Mouse (Mus musculus) right cerebral cortex, postnatal 4 days (tissue): Measurements from ENCODE around the gene Safb2.

ENCODE experiments used
- DNase-seq: peaks from one replicate; pipeline ENCODE4 v3.0.0-alpha.2; 2022

Gene Safb2

GRCm38 (mm10) chr17:56558448-56558847 is 25.9 kb downstream of the Safb2 start:
- peak; percentile 78 for DNase-seq

DNA sequence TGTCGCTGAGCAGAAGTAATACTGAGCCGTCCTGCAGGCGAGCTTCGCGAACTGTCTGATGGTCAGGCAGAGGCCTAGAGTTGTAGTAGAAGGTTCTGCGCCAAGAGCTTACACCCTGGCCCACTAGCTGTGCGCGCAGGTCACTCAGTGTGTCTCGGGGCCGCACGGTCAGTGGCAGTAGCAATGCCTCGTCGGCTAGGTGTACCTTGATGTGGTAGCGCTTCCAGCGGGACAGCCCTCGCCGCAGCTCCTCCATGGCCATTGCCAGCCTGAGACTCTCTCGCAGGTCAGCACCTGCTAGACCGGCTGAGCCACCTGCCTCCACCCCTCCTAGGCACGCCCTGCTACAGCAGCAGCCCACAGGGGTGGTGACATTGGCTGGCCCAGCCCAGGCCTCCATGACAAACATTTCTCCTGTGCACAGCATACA is 30.2 kb downstream of the Safb2 start, which contains the start of gene Gm20219:
Gene Gm20219, minus strand, starts transcription at position 266 of the 430 bp plus-strand sequence.
- DNase-seq: no peak

- DNase-seq: peak; percentile 73
Observed at GRCm38 (mm10) chr17:56552781-56553363, 31.5 kb downstream of the Safb2 start.

DNA sequence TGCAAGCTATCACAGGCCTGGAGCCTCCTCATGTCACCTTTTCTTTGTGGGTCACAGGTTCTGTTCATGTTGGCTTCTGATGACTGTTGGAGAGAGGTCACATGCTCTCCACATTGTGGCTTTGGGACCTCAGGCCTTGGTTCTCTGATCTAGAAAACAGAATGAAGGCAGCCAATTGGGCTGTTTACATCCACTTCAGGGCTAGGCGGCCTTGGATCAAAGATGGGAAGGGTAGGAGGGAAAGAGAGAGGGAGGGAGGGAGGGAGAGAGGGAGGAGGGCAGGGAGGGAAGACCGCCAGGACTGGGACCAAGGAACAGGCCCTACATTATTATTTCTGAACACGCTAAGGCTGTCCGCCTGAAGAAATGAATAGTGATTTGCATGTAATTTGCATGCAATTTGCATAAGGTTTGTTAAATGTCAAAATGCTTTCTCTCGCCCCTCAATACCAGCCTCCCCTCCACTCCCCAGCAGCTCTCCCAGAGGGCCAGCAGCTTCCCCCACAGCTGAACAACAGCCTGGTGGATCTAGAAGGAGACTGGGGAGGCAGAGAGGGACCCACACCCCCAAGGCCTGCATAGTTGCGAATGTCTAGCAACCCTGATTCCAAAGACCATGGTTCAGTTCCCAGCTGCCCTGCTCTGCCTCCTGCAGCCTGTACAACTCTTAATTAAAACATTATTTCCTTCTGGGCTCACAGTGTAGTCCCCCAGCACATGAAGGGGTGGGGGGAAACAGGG is 32.4 kb downstream of the Safb2 start:
- DNase-seq: peak; percentile 33

DNA sequence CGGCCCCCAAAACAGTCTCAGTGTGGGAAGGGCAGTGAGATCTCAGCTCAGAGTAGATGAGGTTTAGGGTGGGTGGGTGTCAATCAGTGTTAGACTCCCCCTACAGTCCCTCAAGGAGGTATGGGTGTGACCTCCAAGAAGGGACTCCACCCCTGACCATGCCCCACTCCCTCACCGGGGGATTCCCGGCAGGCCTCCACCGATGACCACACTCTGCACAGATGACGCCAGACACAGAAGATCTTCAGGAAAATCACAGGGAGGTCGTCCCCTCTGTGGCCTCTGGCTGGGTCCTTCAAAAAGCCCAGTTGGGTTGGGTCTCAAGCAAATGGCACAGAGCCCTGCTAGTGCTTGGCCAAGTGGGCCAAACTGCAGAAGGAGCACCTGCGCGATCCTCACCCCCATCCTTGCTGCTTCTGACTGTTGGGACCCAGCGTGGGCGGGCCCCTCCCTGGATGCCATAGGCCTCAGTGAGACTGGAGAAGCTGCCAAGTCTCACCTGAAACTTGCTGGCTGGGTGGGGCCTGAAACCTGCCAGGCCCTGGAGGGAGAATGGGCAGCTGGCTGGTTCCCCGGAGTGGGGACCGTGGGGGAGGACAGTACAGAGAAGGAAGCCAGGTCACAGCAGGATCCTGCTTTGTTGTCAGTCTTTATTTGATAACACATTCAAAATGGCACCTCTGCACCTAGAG is 33.5 kb downstream of the Safb2 start:
- peak; percentile 6 for DNase-seq

- peak; percentile 1 for DNase-seq
Observed at GRCm38 (mm10) chr17:56548605-56549105, 35.7 kb downstream of the Safb2 start.

- DNase-seq: peak; percentile 7
Observed at GRCm38 (mm10) chr17:56547846-56548604, 36.4 kb downstream of the Safb2 start.

- no peak for DNase-seq
Observed at GRCm38 (mm10) chr17:56547116-56547845, 37.1 kb downstream of the Safb2 start.

DNA sequence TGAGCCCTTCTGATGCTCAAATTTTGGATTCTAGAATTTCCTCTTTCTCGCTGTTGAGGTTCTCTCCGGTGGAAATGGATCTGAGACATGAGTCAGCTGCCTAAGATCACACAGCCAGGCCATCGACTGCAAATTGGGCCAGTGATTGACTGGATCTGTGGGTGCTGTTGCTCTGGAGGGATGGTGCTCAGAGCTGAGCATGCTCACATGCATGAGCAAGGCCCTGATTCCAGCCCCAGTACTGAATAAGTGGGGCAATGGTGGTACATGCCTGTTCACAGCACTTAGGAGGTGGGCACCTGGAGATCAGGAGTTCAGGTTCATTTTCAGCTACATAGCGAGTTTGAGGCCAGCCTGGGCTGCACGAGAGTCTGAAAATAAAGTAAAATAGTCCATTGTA is 37.8 kb downstream of the Safb2 start:
- no peak for DNase-seq

GRCm38 (mm10) chr17:56545945-56546344 is 38.4 kb downstream of the Safb2 start:
- no peak for DNase-seq

- no peak for DNase-seq
Observed at GRCm38 (mm10) chr17:56544699-56545387, 39.5 kb downstream of the Safb2 start.

- DNase-seq: no peak
Observed at GRCm38 (mm10) chr17:56543684-56544224, 40.6 kb downstream of the Safb2 start.

DNA sequence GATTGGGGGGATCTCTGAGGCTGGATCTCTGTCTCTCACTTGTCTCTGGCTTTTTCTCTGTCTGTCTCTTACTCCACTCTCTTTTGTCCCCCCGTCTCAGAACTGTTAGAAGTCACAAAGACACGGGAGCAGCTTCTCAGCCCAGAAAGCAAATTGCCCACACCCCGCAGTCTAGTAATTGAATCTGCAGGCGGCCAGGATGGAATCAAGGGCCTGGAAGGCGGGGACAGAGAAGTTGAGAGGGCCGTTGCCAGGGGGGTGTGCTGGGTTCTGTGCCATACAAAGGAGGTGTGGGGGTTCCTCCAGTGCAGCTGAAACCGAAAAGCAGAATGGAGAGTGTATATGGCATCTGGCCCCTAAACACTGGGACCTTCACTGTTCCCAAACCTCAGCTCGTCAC is 41.6 kb downstream of the Safb2 start:
- no peak for DNase-seq

DNA sequence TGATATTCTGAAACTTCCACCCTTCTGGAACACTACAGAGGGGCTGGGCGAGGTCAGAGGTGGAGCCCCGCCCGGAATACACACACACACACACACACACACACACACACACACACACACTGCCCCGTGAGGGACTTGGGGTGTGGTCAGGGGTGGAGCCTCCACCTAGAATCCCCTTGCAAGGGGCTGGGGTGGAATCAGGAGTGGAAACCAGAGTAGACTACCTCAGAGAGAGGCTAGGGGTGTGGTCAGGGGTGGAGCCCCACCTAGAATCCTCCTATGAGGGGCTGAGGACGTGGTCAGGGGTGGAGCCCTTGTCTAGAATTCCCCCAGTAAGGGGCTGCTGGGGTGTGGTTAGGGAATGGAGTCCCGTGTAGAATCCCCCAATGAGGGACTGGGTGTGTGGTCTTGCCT is 43.8 kb downstream of the Safb2 start:
- no peak for DNase-seq

DNA sequence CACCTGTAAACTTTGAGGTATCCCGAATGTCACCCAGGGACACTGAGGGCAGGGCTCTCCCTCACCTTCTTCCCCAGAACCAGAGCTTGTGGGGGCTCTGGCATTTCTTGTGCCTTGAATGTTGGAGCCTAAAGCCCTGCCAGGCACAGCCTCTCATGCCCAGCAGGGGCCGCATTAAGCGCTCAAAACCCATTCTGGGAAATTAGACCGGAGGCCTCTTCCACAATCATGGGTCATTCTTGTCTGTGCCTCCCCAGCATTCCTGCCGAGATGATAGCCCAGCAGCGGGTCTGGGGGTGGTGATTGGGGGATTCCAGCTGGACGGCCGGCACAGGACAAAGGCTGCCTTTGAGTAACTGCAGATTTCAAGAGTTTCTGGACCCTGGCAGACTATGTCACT is 46.5 kb downstream of the Safb2 start:
- DNase-seq: peak; percentile 39

DNA sequence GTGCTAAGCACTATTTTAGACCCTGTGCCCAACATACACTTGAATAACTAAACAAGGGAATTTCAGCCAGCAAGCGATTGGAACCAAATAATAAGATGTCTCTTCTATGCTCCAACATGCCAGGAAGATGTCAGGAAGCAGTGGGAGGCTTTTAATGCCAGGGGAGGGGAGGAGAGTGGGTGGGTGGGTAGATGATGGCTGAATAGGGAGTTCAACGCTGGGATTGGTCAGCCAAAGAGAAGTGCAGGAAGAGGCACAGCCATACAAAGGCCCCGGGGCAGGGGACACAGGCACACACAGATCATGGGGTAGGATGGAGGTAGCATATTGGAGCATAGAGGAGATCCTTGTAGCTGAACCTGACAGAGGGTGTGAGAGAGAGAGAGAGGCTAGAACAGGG is 47.5 kb downstream of the Safb2 start:
- DNase-seq: no peak

GRCm38 (mm10) chr17:56536192-56536591 is 48.2 kb downstream of the Safb2 start:
- no peak for DNase-seq

- no peak for DNase-seq
Observed at GRCm38 (mm10) chr17:56524943-56525342, 59.4 kb downstream of the Safb2 start.

DNA sequence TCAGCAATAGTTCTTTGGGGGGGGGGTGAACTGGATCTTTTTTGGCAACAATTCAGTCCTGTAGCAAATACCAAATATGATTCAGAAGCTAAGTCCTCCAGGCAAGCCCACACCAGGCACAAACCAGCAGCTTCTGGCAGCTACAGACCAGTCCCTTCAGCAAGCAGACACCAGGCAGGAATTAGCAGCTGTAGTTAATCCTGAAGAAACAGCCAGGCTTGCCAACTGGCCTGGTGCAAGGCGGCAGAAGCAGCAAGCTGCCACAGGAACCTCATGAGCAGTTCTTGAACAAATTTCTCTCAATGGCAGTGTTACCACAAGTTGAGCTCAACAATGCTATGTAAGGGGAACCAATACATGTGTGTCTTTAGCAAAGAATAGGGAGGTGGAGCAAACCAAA is 61.6 kb downstream of the Safb2 start:
- peak; percentile 4 for DNase-seq

DNA sequence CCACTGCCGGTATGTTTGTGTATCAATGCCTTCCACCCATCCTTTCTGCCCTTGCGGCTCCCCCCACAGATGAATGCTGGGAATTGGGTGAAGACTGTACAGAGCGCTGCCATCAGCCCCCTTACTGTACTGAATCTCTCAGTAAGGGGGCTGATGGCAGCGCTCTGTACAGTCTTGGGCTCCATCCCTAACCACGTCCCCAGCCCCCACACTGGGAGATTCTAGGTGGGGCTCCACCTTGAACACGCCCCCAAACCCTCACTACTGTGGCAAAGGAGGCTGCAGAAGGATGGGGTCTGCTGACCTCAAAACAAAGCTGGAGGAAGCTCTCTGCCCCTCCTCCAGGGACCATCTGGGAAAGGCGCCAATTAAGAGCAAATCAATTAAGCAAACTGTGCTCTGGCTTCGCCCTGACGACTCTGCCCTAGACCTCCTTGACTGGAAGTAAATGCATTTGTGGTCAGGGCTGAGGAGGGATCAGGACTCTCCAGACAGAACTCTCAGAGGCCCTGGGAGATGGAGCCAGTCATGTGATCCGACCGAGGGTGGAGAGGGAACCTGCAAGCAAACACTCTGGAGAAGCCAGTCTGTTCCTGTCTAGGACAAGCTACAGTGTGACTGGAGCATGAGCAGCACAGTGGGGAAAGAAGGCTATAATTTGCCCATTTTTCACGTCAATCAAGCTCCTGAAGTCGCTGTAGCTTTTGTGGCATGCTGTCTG is 68.5 kb downstream of the Safb2 start:
- DNase-seq: no peak

DNA sequence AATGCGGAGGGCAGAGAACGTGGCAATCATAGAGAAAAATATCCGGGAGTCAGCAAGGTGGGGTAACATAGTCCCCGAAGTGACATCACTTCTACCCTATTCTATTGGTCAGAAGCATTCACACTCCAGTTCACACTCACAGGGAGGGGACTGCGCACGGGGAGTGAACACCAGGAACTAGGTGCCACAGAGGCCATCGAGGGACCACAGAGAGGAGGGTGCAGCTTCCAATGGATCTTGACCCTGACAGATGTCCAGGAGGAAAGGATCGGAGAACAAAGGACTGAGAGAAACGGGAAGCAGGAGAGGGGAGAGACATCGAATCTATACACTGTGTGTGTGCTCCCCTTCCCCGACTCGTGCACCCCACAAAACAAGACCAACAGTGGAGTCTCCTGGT is 69.5 kb downstream of the Safb2 start:
- DNase-seq: no peak
